Mouse (Mus musculus) layer of hippocampus, adult 9-11 months (tissue): Measurements from ENCODE around the gene Myl9.
A peak's percentile ranks its signal among the peaks of the same experiment; 100 is the strongest.

Experiments used
- DNase-seq: peaks from one replicate; pipeline ENCODE4 v3.0.0; 2022

Gene Myl9

GRCm38 (mm10) chr2:156774738-156775454 is at the start of gene Myl9:
Myl9 (plus strand) TSS chr2:156775420.
- no peak for DNase-seq

GRCm38 (mm10) chr2:156726344-156726743 is 48.9 kb upstream of the Myl9 start:
- no peak for DNase-seq

GRCm38 (mm10) chr2:156726878-156727277 is 48.3 kb upstream of the Myl9 start:
- DNase-seq = peak; percentile 63

GRCm38 (mm10) chr2:156729537-156730469 is 45.4 kb upstream of the Myl9 start:
- no peak for DNase-seq

- DNase-seq = no peak
Measured at GRCm38 (mm10) chr2:156730501-156730921, 44.7 kb upstream of the Myl9 start.

GRCm38 (mm10) chr2:156731592-156731991 is 43.6 kb upstream of the Myl9 start:
- DNase-seq = no peak

GRCm38 (mm10) chr2:156732109-156732508 is 43.1 kb upstream of the Myl9 start:
- peak; percentile 91 for DNase-seq

- no peak for DNase-seq
Measured at GRCm38 (mm10) chr2:156735761-156736335, 39.4 kb upstream of the Myl9 start.

GRCm38 (mm10) chr2:156736846-156737245 is 38.4 kb upstream of the Myl9 start:
- DNase-seq = no peak

GRCm38 (mm10) chr2:156737976-156738375 is 37.2 kb upstream of the Myl9 start:
- DNase-seq = no peak

- no peak for DNase-seq
Measured at GRCm38 (mm10) chr2:156741265-156741664, 34.0 kb upstream of the Myl9 start.

GRCm38 (mm10) chr2:156741998-156742397 is 33.2 kb upstream of the Myl9 start:
- DNase-seq = no peak

- DNase-seq = no peak
Measured at GRCm38 (mm10) chr2:156743248-156743647, 32.0 kb upstream of the Myl9 start.

GRCm38 (mm10) chr2:156744414-156744813 is 30.8 kb upstream of the Myl9 start:
- DNase-seq = no peak

- DNase-seq = no peak
Measured at GRCm38 (mm10) chr2:156747315-156747714, 27.9 kb upstream of the Myl9 start.

- no peak for DNase-seq
Measured at GRCm38 (mm10) chr2:156749687-156750086, 25.5 kb upstream of the Myl9 start.

GRCm38 (mm10) chr2:156756937-156757336 is 18.3 kb upstream of the Myl9 start:
- no peak for DNase-seq

- DNase-seq = no peak
Measured at GRCm38 (mm10) chr2:156760843-156761505, 14.2 kb upstream of the Myl9 start.

- no peak for DNase-seq
Measured at GRCm38 (mm10) chr2:156761521-156762278, 13.5 kb upstream of the Myl9 start.

GRCm38 (mm10) chr2:156762499-156762898 is 12.7 kb upstream of the Myl9 start:
- no peak for DNase-seq

- DNase-seq = no peak
Measured at GRCm38 (mm10) chr2:156763101-156763500, 12.1 kb upstream of the Myl9 start.

GRCm38 (mm10) chr2:156764022-156764421 is 11.2 kb upstream of the Myl9 start:
- DNase-seq = no peak
